Mouse (Mus musculus) myocyte (in vitro differentiated cells): ENCODE measurements at regions not wholly inside any gene's neighbourhood (a gene's known extent, or its start where the extent isn't known, plus 50 kb on each side); places are given as distances from the start of the nearest gene placed in this dataset.

Experiments
- H3K27me3 ChIP-seq: one replicate; pipeline ENCODE4 v1.6.1; 2011; ENCODE audit not compliant: control insufficient read depth, insufficient read depth, insufficient read length
- H3K36me3 ChIP-seq: one replicate; pipeline ENCODE4 v1.6.1; 2011; ENCODE audit not compliant: control insufficient read depth, insufficient read depth
- H3K4me2 ChIP-seq: one replicate; pipeline ENCODE4 v1.6.1; 2011; ENCODE audit warnings: low read depth, control low read depth
- H3K4me3 ChIP-seq: one replicate; pipeline ENCODE4 v1.5.1; 2011; ENCODE audit warnings: mild to moderate bottlenecking, control low read depth, moderate library complexity
- H3K79me2 ChIP-seq: one replicate; pipeline ENCODE4 v1.6.1; 2011; ENCODE audit not compliant: control insufficient read depth, insufficient read depth
- H3ac ChIP-seq: one replicate; pipeline ENCODE4 v1.6.1; 2011; ENCODE audit not compliant: control insufficient read depth, insufficient read length
- CEBPB ChIP-seq: IDR thresholded peaks from 2 replicates; pipeline ENCODE4 v1.6.1; 2011; ENCODE audit warnings: mild to moderate bottlenecking, moderate library complexity; ENCODE audit not compliant: poor library complexity, insufficient read depth, severe bottlenecking
- E2F4 ChIP-seq: IDR thresholded peaks from one replicate; pipeline ENCODE4 v1.6.1; 2011; ENCODE audit warnings: mild to moderate bottlenecking, control low read depth, moderate library complexity; ENCODE audit not compliant: insufficient read depth
- MAX ChIP-seq: IDR thresholded peaks from one replicate; pipeline ENCODE4 v1.6.1; 2011; ENCODE audit warnings: low read depth, mild to moderate bottlenecking, control low read depth
- MYOD1 ChIP-seq, 3 experiments: IDR thresholded peaks; one replicate each; pipeline ENCODE4 v1.6.1; 2011; ENCODE audit warnings: control low read depth in 2 of 3, low read depth in 2 of 3, mild to moderate bottlenecking in 2 of 3, moderate library complexity in 1 of 3; ENCODE audit not compliant: insufficient read length in 2 of 3, control insufficient read depth in 1 of 3
- MYOG ChIP-seq, 3 experiments: IDR thresholded peaks; one replicate each; pipeline ENCODE4 v1.6.1; 2011; ENCODE audit warnings: control low read depth in 2 of 3, low read depth in 2 of 3, mild to moderate bottlenecking in 2 of 3; ENCODE audit not compliant: insufficient read length in 2 of 3, control insufficient read depth in 1 of 3, insufficient read depth in 1 of 3
- POLR2A ChIP-seq: IDR thresholded peaks from one replicate; pipeline ENCODE4 v1.6.1; 2011; ENCODE audit warnings: low read depth, mild to moderate bottlenecking, control low read depth, moderate library complexity; ENCODE audit not compliant: insufficient read length
- POLR2AphosphoS2 ChIP-seq: IDR thresholded peaks from one replicate; pipeline ENCODE4 v1.6.1; 2011; ENCODE audit warnings: low read depth, control low read depth; ENCODE audit not compliant: insufficient read length
- REST ChIP-seq: IDR thresholded peaks from one replicate; pipeline ENCODE4 v1.6.1; 2011; ENCODE audit warnings: mild to moderate bottlenecking, control low read depth, moderate library complexity; ENCODE audit not compliant: insufficient read depth, insufficient read length
- SRF ChIP-seq: IDR thresholded peaks from one replicate; pipeline ENCODE4 v1.6.1; 2011; ENCODE audit warnings: low read depth; ENCODE audit not compliant: control insufficient read depth, insufficient read length
- TCF12 ChIP-seq: IDR thresholded peaks from one replicate; pipeline ENCODE4 v1.6.1; 2011; ENCODE audit warnings: mild to moderate bottlenecking, control low read depth; ENCODE audit not compliant: poor library complexity, insufficient read depth, severe bottlenecking
- TCF3 ChIP-seq: IDR thresholded peaks from one replicate; pipeline ENCODE4 v1.6.1; 2011; ENCODE audit warnings: low read depth, control low read depth; ENCODE audit not compliant: insufficient read length
- USF1 ChIP-seq: IDR thresholded peaks from one replicate; pipeline ENCODE4 v1.6.1; 2011; ENCODE audit warnings: low read depth, mild to moderate bottlenecking, control low read depth, moderate library complexity

DNA sequence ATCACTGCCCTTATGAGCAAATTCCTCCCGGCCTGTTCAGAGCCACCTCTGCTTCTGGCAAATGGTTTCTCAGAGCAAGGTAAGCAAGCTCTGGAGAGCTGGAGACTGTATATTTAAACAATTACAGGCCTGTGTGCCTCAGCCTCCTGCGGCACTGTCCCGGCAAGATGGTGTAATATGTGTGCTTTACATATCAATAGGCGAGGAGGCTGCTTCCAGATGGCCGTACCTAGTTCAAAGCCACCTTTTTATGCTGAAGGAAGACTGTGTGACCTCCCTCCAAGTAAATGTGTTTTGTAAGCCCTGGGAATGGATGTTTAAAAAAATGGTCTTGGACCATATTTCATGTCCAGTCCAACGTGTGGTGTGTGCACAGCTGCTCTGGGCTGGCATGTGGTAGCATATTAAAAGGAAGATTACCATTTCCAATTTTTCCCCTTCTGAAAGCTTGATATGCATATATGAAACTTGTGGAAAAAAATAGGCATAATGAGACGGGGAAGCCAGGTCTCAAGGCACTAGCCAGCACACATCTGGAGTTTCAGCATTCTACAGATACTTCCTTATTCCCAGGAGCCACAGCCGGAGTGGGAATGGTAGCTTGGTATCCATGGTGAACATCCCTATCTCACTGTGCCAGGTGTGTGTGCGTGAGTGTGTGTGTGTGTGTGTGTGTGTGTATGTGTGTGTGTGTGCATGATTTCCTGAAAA lies 717.6 kb upstream of the Car8 start:
- TF ChIP-seq CEBPB (no peak), REST (no peak), USF1 (no peak), POLR2AphosphoS2 (no peak), MYOG (IDR thresholded peaks at IDR 0.05; ENCODE audit: control insufficient read depth in 1 of 3, insufficient read depth in 1 of 3, insufficient read length in 2 of 3, low read depth in 2 of 3) (no peak)

DNA sequence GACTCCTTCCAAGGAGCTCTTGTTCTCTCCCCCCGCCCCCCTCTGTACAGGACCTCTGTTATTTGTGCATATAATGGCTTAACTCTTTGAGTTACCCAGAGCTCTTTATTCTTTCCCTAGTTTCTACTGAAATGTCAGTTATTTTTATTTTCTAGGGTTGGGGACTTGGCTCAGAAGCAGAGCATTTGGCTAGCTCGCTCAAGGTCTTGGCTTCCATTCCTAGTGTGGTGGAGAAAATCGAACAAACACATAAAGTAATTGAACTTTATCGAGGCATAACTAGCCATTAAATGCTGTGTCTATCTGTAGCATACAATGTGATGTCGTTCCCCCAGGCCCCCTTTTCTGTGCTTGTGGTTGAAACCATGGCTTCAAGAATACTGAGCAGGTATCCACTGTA lies 716.5 kb upstream of the Car8 start:
- Histone ChIP-seq H3K27me3 (no peaks in the 10 kb centered on the region), H3K4me2 (no peak overlapping the region), H3K36me3 (no peaks in the 10 kb centered on the region), H3ac (no peak overlapping the region), H3K4me3 (no peak overlapping the region), H3K79me2 (no peaks in the 10 kb centered on the region)
- TF ChIP-seq TCF3: no peak
- no peak for TF ChIP-seq CEBPB
- TF ChIP-seq MAX: no peak
- TF ChIP-seq SRF: no peak
- no peak for TF ChIP-seq USF1
- TF ChIP-seq E2F4: no peak
- no peak for TF ChIP-seq POLR2A
- no peak for TF ChIP-seq REST
- no peak for TF ChIP-seq MYOD1 (IDR thresholded peaks at IDR 0.05; ENCODE audit: control insufficient read depth in 1 of 3, insufficient read length in 2 of 3, low read depth in 2 of 3)
- TF ChIP-seq POLR2AphosphoS2: no peak
- TF ChIP-seq MYOG (IDR thresholded peaks at IDR 0.05; ENCODE audit: control insufficient read depth in 1 of 3, insufficient read depth in 1 of 3, insufficient read length in 2 of 3, low read depth in 2 of 3): no peak
- TF ChIP-seq TCF12: no peak

More for the DNA sequence above, 717.6 kb upstream of the Car8 start:
- no peak overlapping the region for H3ac ChIP-seq
- no peaks in the 10 kb centered on the region for H3K36me3 ChIP-seq
- H3K79me2 ChIP-seq: no peaks in the 10 kb centered on the region
- H3K4me3 ChIP-seq: no peak overlapping the region
- H3K4me2 ChIP-seq: no peak overlapping the region
- no peaks in the 10 kb centered on the region for H3K27me3 ChIP-seq

DNA sequence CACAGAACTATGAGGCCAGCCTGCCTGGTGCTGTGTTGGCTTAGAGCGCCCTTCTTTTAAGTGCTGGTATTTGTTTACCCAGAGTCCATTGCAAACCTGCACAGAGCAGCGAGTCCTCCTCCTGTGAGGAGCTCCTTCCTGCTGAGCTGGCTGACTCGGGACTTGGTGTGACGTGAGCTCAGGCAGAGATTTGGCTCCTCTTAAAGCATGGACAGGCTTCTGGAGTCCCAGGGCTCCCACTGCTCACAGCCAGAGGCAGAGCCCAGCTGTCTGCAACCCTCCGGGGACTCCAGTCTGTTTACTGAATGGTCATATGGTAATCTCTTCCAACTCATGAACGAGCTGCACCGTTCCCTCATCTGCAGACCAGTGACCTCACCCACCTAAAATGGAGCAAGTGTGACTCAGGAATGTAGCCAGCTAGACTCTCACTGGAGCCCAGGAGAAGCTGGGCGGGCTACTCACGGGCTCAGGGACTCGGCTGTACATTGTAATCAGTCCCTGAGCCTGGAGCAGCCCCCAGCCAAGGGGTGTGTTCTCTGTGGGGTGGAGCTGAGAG lies 715.6 kb upstream of the Car8 start:
- Histone ChIP-seq H3ac (no peak overlapping the region), H3K36me3 (no peaks in the 10 kb centered on the region), H3K27me3 (no peaks in the 10 kb centered on the region), H3K79me2 (no peaks in the 10 kb centered on the region), H3K4me2 (peak overlapping the region; percentile 66), H3K4me3 (no peak overlapping the region)
- TF ChIP-seq MAX (no peak), MYOD1 (IDR thresholded peaks at IDR 0.05; ENCODE audit: control insufficient read depth in 1 of 3, insufficient read length in 2 of 3, low read depth in 2 of 3) (peak; percentile 35 to 48 (median 36)), SRF (no peak), TCF3 (no peak), E2F4 (no peak), POLR2A (peak; percentile 23), MYOG (IDR thresholded peaks at IDR 0.05; ENCODE audit: control insufficient read depth in 1 of 3, insufficient read depth in 1 of 3, insufficient read length in 2 of 3, low read depth in 2 of 3) (peak in 2 of 3 experiments; percentile 38 to 70), POLR2AphosphoS2 (no peak)

DNA sequence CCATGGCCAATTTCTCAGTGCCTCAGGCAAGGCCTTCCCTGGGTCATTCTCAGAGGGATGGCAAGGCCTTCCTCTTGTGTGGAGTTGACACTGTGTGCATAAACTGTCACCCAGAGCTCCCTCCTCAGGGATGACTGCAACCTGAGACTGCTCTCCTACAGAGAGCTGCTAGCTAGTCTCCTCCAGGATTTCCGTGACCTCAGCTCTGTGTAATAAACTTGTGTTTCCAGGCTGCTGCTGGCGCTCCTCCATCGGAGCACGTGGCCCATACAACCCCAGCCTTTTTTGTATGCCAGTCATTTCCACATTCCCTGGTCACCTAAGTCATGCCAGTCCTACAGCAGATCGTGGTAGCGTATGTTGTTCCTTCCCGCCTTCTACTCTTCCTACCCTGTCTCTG lies 714.3 kb upstream of the Car8 start:
- no peak overlapping the region for H3K4me3 ChIP-seq
- TF ChIP-seq E2F4: no peak
- TF ChIP-seq POLR2A: no peak
- TF ChIP-seq REST: no peak
- no peaks in the 10 kb centered on the region for H3K79me2 ChIP-seq
- H3K36me3 ChIP-seq: no peaks in the 10 kb centered on the region
- H3K4me2 ChIP-seq: no peak overlapping the region
- no peaks in the 10 kb centered on the region for H3K27me3 ChIP-seq
- no peak overlapping the region for H3ac ChIP-seq

DNA sequence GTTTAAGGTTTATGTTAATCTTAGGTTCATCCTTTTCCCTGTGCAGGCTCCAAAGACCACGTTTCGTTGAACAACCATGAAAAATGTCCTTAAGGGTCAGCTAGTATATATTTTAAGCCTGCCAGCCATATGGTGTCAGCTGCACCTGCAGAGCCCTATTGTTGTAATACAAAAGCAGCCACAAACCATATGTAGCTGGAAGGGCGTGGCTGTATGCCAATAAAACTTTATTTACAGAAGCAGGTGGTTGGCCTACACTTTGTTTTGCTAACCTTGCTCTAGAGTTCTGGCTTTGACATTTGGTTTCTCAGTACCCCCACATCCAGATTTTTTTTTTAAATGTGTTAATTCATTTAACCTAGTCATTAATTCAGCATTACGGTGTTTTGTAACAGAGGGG lies 711.1 kb upstream of the Car8 start:
- no peaks in the 10 kb centered on the region for H3K27me3 ChIP-seq
- no peaks in the 10 kb centered on the region for H3K79me2 ChIP-seq
- H3K4me3 ChIP-seq: no peak overlapping the region
- H3ac ChIP-seq: no peak overlapping the region
- no peaks in the 10 kb centered on the region for H3K36me3 ChIP-seq
- TF ChIP-seq MYOD1 (IDR thresholded peaks at IDR 0.05; ENCODE audit: control insufficient read depth in 1 of 3, insufficient read length in 2 of 3, low read depth in 2 of 3): peak in 2 of 3 experiments; percentile 40 to 72
- no peak for TF ChIP-seq REST
- no peak for TF ChIP-seq TCF3
- TF ChIP-seq POLR2AphosphoS2: no peak
- no peak overlapping the region for H3K4me2 ChIP-seq
